Mouse (Mus musculus): ENCODE data around the gene Kcnmb1. TPM values are rescaled to one million over a fixed set of nuclear protein-coding genes. Genes with fewer than 3 reads are reported as not detected.

The Kcnmb1 gene
- total and polyA plus RNA-seq, 2 experiments from 2014 or later = 0.07 to 0.11 TPM

- TF ChIP-seq CTCF (IDR thresholded peaks at IDR 0.05) = peak; percentile 49
- no peak for DNase-seq (ENCODE audit: low spot score)
- 50% methylated on average over 5 of the region's 5 CpGs for WGBS
- no peaks in the 10 kb centered on the region for H3K27me3 ChIP-seq (ENCODE audit: insufficient read depth, low read length)
- no peaks in the 10 kb centered on the region for H3K9me3 ChIP-seq (ENCODE audit: low read length)
- peaks cover 10% of the 10 kb centered on the region; the same call in 1 of the 2 replicates for H3K4me1 ChIP-seq (ENCODE audit: insufficient read depth, low read length)
- H3K36me3 ChIP-seq (ENCODE audit: insufficient read depth, low read length) = no peaks in the 10 kb centered on the region
- H3K27ac ChIP-seq (ENCODE audit: low read depth, low read length) = no peak overlapping the region
- no peak overlapping the region for H3K4me3 ChIP-seq (ENCODE audit: low read depth, low read length)
- no peak overlapping the region for H3K9ac ChIP-seq (replicated peaks; ENCODE audit: low read length, poor library complexity, severe bottlenecking)
- no peak for ATAC-seq (ENCODE audit: low FRiP score)
- H3K4me2 ChIP-seq (ENCODE audit: low read depth, low read length, poor library complexity, severe bottlenecking) = no peak overlapping the region
Observed at GRCm38 (mm10) chr11:33993496-33993895, 30.7 kb downstream of the Kcnmb1 start.

- Histone ChIP-seq H3K36me3 (ENCODE audit: insufficient read depth, low read length) (no peaks in the 10 kb centered on the region), H3K4me3 (ENCODE audit: low read depth, low read length) (no peak overlapping the region), H3K4me2 (ENCODE audit: low read depth, low read length, poor library complexity, severe bottlenecking) (no peak overlapping the region), H3K9me3 (ENCODE audit: low read length) (no peaks in the 10 kb centered on the region), H3K27ac (ENCODE audit: low read depth, low read length) (no peak overlapping the region), H3K27me3 (ENCODE audit: insufficient read depth, low read length) (no peaks in the 10 kb centered on the region), H3K4me1 (ENCODE audit: insufficient read depth, low read length) (peaks cover 1% of the 10 kb centered on the region; the same call in 1 of the 2 replicates), H3K9ac (replicated peaks; ENCODE audit: low read length, poor library complexity, severe bottlenecking) (no peak overlapping the region)
- 33% methylated on average over 10 of the region's 10 CpGs for WGBS
- ATAC-seq (ENCODE audit: low FRiP score) (no peak), DNase-seq (ENCODE audit: low spot score) (peak; percentile 34)
- no peak for TF ChIP-seq CTCF (IDR thresholded peaks at IDR 0.05)
Observed at GRCm38 (mm10) chr11:33998244-33998643, 35.4 kb downstream of the Kcnmb1 start.

GRCm38 (mm10) chr11:34000416-34000815, 37.6 kb downstream of the Kcnmb1 start:
- TF ChIP-seq CTCF (IDR thresholded peaks at IDR 0.05) = no peak
- Histone ChIP-seq H3K4me1 (ENCODE audit: insufficient read depth, low read length) (no peaks in the 10 kb centered on the region), H3K27ac (ENCODE audit: low read depth, low read length) (no peak overlapping the region), H3K4me3 (ENCODE audit: low read depth, low read length) (no peak overlapping the region), H3K36me3 (ENCODE audit: insufficient read depth, low read length) (no peaks in the 10 kb centered on the region), H3K27me3 (ENCODE audit: insufficient read depth, low read length) (no peaks in the 10 kb centered on the region), H3K9me3 (ENCODE audit: low read length) (no peaks in the 10 kb centered on the region), H3K4me2 (ENCODE audit: low read depth, low read length, poor library complexity, severe bottlenecking) (no peak overlapping the region), H3K9ac (replicated peaks; ENCODE audit: low read length, poor library complexity, severe bottlenecking) (no peak overlapping the region)
- no peak for DNase-seq (ENCODE audit: low spot score)
- ATAC-seq (ENCODE audit: low FRiP score) = no peak
- WGBS = 71% methylated on average over 3 of the region's 3 CpGs

- H3K4me1 ChIP-seq (ENCODE audit: insufficient read depth, low read length) = no peaks in the 10 kb centered on the region
- no peaks in the 10 kb centered on the region for H3K36me3 ChIP-seq (ENCODE audit: insufficient read depth, low read length)
- no peaks in the 10 kb centered on the region for H3K27me3 ChIP-seq (ENCODE audit: insufficient read depth, low read length)
- 12% methylated on average over 5 of the region's 5 CpGs for WGBS
- no peak overlapping the region for H3K27ac ChIP-seq (ENCODE audit: low read depth, low read length)
- TF ChIP-seq CTCF (IDR thresholded peaks at IDR 0.05) = peak; percentile 73
- no peak overlapping the region for H3K4me3 ChIP-seq (ENCODE audit: low read depth, low read length)
- no peak overlapping the region for H3K4me2 ChIP-seq (ENCODE audit: low read depth, low read length, poor library complexity, severe bottlenecking)
- H3K9me3 ChIP-seq (ENCODE audit: low read length) = no peaks in the 10 kb centered on the region
- ATAC-seq (ENCODE audit: low FRiP score) = no peak
- DNase-seq (ENCODE audit: low spot score) = peak; percentile 42
- H3K9ac ChIP-seq (replicated peaks; ENCODE audit: low read length, poor library complexity, severe bottlenecking) = no peak overlapping the region
Observed at GRCm38 (mm10) chr11:34001938-34002592, 39.3 kb downstream of the Kcnmb1 start.

- no peaks in the 10 kb centered on the region for H3K36me3 ChIP-seq (ENCODE audit: insufficient read depth, low read length)
- H3K4me3 ChIP-seq (ENCODE audit: low read depth, low read length) = no peak overlapping the region
- TF ChIP-seq CTCF (IDR thresholded peaks at IDR 0.05) = no peak
- H3K9ac ChIP-seq (replicated peaks; ENCODE audit: low read length, poor library complexity, severe bottlenecking) = no peak overlapping the region
- DNase-seq (ENCODE audit: low spot score) (no peak), ATAC-seq (ENCODE audit: low FRiP score) (no peak)
- no peaks in the 10 kb centered on the region for H3K27me3 ChIP-seq (ENCODE audit: insufficient read depth, low read length)
- no peaks in the 10 kb centered on the region for H3K9me3 ChIP-seq (ENCODE audit: low read length)
- WGBS = 83% methylated on average over 5 of the region's 5 CpGs
- H3K4me1 ChIP-seq (ENCODE audit: insufficient read depth, low read length) = no peaks in the 10 kb centered on the region
- H3K4me2 ChIP-seq (ENCODE audit: low read depth, low read length, poor library complexity, severe bottlenecking) = no peak overlapping the region
- no peak overlapping the region for H3K27ac ChIP-seq (ENCODE audit: low read depth, low read length)
Observed at GRCm38 (mm10) chr11:34002593-34002965, 39.8 kb downstream of the Kcnmb1 start.

GRCm38 (mm10) chr11:34007616-34008015, 44.8 kb downstream of the Kcnmb1 start:
- no peak overlapping the region for H3K4me2 ChIP-seq (ENCODE audit: low read depth, low read length, poor library complexity, severe bottlenecking)
- no peaks in the 10 kb centered on the region for H3K27me3 ChIP-seq (ENCODE audit: insufficient read depth, low read length)
- no peaks in the 10 kb centered on the region for H3K4me1 ChIP-seq (ENCODE audit: insufficient read depth, low read length)
- WGBS = 91% methylated on average over 2 of the region's 2 CpGs
- no peaks in the 10 kb centered on the region for H3K36me3 ChIP-seq (ENCODE audit: insufficient read depth, low read length)
- TF ChIP-seq CTCF (IDR thresholded peaks at IDR 0.05) = no peak
- no peak for ATAC-seq (ENCODE audit: low FRiP score)
- H3K4me3 ChIP-seq (ENCODE audit: low read depth, low read length) = no peak overlapping the region
- no peak overlapping the region for H3K9ac ChIP-seq (replicated peaks; ENCODE audit: low read length, poor library complexity, severe bottlenecking)
- no peak for DNase-seq (ENCODE audit: low spot score)
- H3K9me3 ChIP-seq (ENCODE audit: low read length) = no peaks in the 10 kb centered on the region
- H3K27ac ChIP-seq (ENCODE audit: low read depth, low read length) = no peak overlapping the region
